Mouse (Mus musculus) thymus, postnatal 10 days (tissue): ENCODE measurements around the gene Hoxa9.
A peak's percentile ranks its signal among the peaks of the same experiment; 100 is the strongest.

Experiments used
- DNase-seq, 2 experiments: peaks; one replicate each; pipeline ENCODE4 v3.0.0; 2021; ENCODE audit warnings: low spot score in 2 of 2

Gene Hoxa9

DNA sequence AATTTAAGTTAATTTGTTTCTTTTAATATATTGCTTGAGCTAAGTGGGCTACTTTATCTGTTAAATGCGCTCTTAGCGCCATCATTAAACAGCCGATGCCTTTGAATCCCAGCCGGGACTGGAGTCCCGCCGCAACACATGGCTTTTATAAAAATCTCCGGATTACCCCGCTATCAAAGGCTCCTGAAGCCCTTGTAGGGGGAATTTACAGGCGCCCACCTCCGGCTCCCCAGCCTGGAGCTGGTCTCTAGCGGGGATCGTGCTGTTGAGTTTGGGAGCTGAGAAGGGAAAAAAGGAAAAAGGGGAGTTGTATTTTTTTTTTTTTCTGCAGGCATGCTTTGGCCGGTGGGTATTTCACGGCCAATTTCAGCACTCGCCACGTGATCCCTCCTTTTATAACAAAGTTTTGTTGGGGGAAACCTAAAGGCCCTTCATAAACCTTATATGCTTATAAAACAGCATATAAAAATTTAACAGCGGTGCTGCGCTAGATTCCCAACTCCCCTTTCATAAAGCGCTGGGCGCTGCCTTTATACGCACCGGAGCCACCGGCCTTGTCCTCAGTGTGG is 13.7 kb upstream of the Hoxa9 start:
- no peak for DNase-seq

DNA sequence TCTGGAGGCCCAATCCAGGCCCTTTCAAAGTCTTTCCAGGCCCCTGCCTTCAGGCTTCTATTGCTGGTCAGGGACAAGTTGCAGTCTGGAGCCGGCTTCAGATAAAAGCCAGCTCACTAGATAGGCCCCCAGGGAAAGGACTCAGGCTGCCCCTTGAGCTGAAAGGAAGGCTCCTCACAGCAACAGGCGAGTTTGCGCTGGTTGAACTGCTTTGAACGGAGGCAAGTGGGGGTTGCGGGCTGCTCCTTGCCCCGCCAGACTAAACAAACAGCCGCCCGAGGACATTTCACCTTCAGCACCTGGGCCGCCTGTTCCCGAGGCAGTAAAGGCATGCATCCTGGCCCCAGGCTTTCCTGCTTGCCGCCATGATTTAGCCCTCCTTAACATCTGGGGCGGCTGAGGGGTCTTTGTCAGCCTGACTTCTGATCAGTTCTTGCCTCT is 12.8 kb upstream of the Hoxa9 start:
- DNase-seq, result no peak

DNA sequence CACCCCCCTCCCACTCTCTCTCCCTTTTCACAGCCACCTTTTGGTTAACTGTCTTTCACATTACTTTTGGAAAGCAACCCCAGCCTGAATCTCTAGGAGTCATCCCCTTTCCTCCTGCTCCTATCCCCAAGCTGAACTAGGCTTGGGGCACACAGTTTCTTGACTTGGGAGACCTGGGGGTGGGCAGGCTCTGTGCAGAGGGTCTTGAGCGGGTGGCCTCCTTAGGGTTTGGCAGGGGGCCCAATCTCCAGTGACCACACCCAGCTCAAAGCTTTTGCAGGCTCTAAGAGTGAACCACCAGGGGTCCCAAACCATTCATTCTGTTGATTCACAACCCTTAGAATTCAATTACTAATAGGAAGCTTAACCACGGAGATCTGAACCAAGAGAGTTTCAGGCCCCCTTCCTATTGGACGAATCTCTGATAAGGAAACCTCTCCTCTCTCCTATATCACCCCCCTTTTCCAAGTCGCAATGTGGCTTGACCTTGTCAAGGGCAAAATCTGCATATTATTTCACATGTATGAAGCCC is 12.0 kb upstream of the Hoxa9 start:
- no peak for DNase-seq

DNA sequence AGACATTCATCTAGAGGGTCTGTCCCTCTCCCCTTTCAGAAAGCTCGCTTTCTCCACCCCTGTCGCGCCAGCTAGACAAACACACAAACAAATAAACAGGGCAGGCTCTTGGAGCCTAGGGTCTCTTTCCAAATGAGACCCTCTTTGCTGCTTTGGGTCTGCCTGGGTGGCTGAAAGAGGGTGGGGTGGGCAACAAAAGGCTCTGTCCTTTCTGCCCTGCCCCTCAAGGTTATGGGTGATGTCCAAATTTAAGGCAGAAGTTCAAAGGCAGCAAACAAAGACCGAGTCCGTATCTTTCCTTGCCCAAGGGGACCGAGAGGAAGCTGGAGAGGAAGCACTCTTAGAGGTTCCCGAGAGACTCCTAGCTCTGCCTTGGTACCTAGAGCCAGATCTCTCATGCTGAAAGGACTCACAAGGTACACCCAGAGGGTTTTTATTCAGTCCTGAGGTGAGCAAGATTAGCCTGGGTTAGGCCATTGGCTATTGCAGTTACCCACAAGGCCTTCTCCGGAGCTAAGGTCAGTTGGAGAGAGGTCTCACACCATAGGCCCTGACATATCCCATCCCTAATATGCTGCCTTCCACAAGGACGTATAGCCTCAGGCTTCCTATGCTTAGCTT is 10.2 kb upstream of the Hoxa9 start:
- no peak for DNase-seq

DNA sequence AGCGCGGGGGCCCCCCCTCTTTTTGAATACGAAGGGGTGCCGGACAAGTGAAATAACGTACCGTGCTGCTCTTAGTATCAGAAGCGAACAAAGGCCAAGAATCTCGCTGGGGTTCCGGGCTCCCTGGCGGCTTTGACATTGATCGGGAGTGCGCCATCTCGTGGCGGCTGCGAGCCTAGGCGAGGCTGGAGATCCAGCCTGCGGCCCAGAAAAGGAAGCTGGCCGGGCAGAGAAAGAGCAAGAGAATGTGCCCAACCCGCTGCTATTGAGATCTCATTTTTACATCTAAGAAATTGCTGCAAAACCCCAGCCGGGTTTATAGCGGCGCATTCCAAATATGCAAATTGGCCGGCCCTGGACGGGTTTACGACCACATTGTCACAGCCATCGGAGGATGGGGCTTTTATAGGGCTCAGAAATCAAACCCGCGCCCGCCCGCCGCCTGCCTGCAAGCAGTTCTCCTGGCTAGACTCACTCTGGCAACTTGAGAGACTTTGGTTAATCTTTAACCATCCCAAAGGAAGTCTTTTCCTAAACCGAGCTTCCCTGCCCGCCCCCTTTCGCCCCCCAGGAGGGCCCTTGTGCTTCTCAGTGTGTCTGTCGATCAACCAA is 9.6 kb upstream of the Hoxa9 start, which contains the start of gene Hoxa10:
TSS of gene Hoxa10 (minus strand) at position 466 of the 612 bp plus-strand sequence.
- DNase-seq, result peak; percentile 55 to 78

DNA sequence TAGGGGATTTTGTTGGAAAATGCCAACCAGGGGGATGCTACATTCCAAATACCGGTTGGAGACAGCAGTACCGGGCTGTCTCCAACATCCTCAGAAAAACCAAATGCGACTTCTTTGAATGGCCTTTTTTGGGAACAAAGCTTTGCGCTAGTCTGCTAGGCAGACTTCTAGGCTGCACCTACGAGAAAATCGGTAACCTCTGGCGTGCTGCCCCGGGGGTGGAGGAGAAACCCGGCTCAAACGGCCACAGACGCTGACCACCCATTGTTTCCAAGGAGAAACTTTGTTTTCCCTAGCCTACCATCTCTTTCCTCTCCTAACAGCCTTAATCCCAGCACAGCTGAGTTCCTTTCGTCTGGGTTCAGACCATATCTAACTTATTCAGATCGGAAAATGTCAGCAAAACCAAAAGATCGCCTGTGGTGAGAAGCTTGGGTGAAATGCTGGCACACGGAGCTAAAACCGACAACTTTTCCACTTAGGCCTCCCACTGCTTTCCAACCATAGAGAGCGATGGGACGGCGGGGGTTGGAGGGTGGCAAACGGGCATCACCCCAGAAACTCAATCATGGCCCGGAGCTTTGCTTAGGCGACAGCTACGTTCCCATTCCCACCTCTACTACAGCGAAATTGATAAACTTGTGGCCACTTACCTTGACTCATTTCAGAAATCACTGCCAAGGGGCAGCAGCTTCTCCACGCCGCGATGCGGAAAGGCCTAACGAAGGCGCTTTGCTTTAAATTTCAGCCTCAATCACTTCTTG is 8.9 kb upstream of the Hoxa9 start:
- no peak for DNase-seq

DNA sequence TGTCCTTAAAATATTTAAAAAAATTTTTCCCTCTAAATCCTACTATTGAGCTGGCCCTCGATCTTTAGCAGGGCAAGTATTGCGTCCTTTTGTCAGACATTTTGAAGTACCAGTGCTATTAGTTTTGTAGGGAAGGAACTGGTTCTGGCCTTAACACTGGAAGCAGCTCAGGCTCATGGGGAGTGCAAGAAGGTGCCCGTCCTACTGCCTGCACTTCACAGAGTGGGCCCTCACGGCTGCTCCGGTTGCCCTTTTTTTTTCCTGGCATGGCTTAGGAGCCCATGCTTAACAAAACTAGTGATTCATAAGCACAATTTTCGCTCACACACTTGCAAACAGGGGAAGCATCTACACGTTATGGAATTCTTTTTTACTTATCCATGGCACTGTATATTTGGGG is 8.1 kb upstream of the Hoxa9 start:
- no peak for DNase-seq

DNA sequence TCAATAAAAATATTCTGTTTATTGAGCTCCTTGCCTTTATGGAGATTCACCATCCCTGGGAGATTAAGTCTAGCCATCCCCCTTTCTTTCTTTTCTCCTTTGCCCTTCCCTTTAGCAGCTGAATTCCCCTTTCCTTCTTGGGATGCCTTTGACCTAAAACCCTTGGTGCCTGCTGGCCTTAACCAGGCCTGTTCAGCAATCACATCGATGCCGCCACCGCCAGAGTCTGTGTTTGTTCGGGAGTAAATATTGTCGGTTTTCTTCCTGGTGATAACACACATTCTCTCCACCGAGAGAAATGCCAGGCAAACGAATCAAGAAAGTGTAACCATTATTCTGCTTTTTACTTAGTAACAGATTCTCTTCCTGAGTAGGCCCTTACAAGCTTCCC is 7.3 kb upstream of the Hoxa9 start:
- DNase-seq, result no peak

DNA sequence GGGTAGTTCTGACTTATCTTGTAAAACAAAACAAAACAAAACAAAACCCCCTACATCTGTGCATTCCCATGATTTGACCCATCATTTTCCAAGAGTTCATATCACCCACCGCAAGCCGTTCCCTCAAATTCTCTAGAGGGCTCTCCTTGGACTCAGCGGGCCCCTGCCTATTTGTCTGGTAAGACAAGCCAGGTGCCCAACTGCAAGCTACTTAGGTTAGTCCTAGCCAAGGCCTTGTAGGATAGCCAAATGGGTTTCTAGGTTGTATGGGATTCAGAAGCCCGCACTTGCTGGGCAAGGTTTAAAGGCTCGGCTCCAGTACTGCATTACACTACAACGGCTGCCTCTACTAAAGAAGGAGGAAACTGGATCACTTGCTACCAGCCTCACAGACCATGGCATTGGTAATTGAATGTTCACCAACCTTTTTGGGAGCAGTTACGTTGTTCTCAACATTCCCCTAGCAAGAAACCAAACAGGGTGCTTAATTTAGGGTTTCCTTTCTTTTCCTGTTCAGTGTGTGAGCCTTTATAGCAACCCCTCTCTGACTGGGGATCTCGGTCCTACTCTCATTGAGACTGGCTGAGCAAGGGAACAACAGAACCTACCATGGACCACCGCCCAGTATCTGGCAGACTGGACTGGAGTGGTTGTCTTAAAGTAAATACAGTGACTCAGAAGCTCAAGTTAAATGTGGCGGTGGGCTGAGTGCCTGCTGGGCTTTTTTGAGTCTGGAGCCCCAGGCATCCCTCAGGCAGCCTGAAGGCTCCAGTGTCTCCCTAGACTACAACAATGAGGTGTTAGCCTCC is 6.7 kb upstream of the Hoxa9 start:
- DNase-seq, result no peak

DNA sequence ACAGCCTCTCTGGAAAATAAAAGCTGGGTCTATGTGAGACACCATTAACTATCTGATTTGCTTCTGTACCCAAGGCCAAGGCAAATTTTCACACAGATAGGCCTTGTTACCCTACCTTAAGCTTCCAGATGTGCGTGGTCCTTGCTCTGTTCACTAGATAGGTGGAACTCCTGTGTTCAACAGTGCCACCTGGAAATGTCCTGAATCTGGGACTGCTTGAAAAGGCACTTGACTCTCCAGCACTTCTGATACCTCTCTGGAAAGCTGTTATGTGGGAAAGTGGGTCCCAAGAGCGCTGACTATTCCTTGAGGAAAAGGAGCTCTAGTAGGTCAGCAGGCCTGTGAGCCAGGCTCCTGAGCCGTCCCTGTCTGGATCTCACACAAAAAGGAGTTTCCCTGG is 5.9 kb upstream of the Hoxa9 start:
- no peak for DNase-seq

DNA sequence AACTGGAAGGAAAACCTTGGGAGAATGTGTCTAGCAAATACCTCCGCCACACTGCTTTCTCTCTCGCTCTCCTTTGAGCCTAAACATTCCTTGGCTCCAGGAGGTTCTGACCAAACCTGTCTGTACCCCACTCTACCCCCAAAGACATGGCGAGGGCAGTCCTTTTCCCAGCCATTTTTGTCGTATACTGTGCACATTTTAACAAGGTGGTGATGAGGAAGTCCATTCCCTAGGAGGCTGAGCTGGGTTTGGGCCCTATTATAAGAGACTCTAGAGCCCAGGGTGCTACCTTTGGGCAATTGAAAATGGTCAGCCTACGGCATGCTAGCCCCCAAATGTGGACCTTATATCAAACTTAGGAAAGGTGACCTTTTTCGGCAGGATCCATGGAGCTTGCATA is 5.0 kb upstream of the Hoxa9 start:
- no peak for DNase-seq

DNA sequence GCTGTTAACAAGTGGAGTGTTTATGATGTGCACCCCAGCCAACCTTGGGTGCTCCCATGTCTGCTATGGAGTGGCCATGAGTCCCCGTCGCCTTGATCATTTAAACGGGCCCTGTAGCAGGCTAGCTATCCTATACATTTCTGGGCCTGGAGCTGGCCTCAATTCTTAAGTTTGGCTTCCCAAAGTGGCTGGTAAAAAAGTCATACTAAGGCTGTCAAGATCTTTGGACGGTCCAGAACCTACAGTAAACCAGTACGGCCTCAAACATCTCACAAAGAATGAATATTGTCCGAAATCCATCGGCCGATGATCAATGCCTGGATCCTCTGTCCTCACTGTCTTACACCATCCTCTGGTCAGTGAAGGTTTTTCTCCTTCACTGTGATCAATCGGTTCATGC is 4.4 kb upstream of the Hoxa9 start:
- no peak for DNase-seq

DNA sequence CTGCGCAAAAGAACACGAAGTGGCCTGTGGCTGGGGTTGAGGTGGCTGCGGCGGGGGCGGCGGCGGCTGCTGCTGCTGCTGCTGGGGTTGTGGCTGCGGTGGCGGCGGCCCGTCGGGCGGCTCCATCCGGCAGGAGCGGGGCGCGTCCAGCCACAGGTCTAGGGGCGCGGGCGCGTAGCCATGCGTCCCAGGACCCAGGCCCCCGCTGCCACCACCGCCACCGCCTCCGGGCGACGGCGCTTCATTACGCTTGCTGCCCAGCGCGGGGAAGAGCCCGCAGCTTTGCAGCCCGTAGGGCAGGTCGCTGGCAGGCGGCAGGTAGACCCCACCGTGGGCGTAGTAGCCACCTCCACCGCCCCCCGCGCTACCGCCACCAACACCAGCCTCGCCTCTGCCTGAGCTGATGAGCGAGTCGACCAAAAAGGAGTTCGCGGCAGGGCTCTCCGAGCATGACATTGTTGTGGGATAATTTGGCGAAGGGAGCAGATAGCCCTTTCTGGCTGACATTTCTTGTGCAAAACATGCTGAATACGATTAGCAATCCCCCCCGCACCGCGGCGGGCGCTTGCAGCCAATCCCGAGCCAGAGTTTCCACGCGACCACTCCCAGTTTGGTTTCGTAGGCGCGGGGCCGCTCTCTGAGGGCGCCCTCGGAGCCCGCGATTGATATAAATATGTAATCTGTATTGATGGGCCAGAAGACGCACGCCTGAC is 3.7 kb upstream of the Hoxa9 start:
- DNase-seq, result no peak

DNA sequence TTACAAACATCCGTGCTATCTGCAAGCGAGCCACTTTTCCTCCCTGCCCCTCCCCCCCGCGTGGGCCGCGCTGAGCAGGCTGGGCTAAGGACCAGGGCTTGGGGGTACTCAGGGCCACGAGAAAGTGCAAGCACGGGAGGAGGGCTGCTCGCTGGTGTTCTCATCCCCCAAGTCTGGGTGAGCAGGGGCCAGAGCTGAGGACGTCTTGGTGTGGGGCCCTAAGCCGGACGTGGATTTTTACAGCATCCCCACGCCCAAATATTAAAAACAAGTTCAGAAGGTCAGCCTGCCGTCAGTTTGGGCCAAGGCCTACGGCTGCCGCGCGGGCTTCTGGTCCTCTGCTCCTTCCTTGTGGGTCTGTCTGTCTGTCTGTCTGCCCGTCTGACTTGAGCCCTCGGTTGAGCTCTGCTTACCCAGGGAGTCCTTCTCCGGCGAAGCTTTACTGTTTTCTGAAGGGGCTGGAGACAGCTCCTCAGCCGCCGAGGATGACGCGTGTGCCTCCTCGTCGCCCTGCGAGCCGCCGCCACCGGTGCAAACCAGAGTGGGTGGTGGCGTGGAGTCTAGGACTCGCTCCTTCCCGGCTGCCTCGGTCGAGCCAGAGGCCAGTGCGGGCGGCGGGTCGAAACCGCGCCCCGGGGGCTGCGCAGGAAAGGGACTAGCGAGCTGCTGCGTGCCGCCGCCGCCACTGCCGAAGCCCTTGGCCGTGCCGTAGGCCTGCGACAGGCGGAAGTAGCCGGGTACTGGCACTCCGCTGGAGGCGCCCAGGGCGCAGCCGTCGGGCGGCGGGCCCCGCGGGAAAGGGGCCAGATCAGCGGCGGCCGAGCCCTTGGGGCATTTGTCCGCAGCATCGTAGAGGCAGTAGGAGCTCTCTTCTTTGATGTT is 2.9 kb upstream of the Hoxa9 start:
- no peak for DNase-seq

DNA sequence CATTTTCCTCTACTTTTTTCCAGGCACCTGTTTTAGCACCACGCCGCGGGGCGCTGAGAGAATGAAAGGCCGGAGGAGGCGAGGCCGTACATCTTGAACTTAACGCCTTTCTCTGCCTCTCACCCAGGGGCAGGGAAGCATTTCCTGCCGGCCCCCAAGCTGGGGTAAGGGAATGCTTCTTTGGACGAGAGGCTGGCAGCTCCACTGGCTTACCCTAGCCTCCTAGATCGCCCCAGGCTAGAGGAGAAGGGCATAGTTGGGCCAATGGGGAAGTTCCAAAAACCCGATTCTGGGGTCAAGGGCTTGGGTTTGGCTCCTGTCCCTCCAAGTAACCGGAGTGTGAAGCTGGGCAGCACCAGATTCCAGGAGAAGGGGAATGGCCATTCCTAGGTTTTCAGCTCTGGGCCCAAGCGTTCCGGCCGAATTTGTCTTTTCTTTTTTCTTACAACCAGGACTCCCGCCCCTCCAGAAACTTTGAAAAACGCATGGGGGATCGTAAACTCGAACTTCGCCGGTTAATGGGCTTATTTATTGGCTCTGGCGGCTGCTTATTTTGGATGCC is 2.2 kb upstream of the Hoxa9 start:
- DNase-seq, result no peak

DNA sequence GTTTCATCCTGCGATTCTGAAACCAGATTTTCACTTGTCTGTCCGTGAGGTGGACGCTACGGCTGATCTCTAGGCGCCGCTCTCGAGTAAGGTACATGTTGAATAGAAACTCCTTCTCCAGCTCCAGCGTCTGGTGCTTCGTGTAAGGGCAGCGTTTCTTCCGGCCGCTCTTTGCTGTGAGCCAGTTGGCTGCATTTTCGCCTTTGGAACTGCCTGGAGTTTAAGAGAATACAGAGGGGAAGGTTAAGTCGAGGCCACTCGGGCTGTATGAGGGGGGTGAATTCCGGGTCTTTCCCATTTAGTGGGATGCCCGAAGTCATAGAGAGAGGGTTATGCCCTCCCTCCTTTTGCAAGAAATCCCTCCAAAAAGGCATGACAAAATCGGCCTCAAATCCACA is 1.7 kb upstream of the Hoxa9 start:
- no peak for DNase-seq

DNA sequence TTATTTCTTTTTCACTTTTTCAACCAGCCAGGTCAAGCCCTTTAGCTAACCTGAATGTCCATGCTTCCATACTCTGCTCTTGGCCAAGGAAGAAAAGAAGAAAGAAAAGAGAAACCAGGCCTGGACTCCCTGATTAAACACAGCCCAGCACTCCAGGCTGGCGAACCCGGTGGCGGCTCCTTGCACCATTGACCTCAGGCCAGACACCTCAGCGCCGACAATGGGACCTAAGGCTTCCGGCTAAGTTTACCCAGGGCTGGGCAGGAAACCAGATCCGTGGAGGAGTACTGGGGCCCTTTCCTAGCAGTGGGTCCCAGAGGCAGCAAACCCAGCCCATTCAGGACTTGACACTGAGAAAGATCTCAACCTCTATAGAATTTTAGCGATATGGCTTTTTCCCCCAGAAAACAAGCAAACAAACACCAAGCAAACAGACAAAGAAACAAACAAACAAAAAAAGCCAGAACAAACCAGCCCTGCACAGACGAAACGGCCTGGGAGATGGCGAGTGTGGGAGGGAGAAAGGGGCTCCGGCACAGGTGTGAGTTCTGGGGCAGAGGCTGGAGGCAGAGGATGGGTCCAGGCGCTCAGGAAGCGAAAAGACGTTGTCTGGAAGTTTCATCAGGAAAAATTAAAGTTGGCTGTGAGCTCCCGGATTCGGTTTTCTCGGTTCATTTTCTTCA is 1.1 kb upstream of the Hoxa9 start:
- no peak for DNase-seq

DNA sequence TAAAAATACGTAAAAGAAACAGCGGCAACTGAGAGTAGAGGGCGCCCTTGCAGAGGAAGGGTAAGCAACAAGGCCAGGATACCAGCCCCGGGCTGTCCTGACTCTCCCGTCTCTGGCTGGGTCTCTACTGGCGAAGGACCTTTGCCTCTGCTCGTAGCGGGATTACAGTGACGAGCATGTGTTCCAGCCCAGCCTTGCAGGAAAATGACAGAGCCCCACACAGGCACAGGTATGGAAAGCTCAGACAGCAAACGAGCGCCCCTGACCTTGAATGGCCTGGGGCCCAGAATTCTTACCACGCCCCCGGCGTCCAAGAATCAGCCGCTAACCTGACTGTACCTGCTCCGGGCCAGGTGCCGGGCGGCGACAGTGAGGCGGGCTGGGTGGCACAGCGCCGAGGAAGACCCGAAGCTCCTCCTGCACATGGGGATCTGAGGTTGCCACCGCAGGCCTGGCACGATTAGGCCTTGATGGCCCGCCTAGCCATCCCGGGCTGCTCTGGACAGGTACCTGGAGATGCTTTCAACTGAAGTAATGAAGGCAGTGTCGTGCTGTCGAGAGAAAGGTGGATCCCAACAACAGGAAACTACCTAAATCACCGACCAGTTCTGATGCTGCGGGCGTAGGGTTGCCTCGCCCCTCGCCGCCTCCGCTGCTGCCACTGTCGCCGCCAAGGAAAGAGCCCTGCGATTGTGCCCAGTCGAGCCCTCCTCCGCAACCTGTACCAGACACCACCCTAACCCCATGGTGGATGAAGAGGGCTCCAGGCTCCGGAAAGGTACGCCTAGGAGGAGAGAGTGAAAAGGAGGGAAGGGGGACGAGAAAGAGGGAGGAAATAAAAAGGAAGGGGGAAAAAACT is 1.1 kb downstream of the Hoxa9 start:
- no peak for DNase-seq
